Mouse (Mus musculus) B cell, adult 67 days (primary cell): ENCODE data around the gene Palb2. TPM values are rescaled to one million over a fixed set of nuclear protein-coding genes. Genes with fewer than 3 reads are reported as not detected.

Experiments used
- total RNA-seq, 2 experiments: library from RNA; stranded (reverse); gene quantifications; 4 replicates each; pipeline ENCODE4 v1.2.4; 2023

The Palb2 gene
- total RNA-seq, result 1 to 10 TPM; 8.9 to 9.7 TPM

GRCm38 (mm10) chr7:122132497-122133337 is at the start of gene Palb2, which contains the start of gene Dctn5:
Gene Palb2 (minus strand): TSS chr7:122132985.
Gene Dctn5 (plus strand): TSS chr7:122133041.

GRCm38 (mm10) chr7:122158915-122159902 is 26.4 kb upstream of the Palb2 start, which contains the start of gene Plk1:
Gene Plk1 (plus strand): TSS chr7:122159439.

GRCm38 (mm10) chr7:122101747-122102244 is 31.0 kb downstream of the Palb2 start, which contains the start of gene Ndufab1:
Gene Ndufab1 (minus strand): TSS chr7:122101886.

GRCm38 (mm10) chr7:122066945-122067516 is 65.8 kb downstream of the Palb2 start, which contains the start of the genes Ubfd1 and Ears2:
Gene Ubfd1 (plus strand): TSS chr7:122067175.
Gene Ears2 (minus strand): TSS chr7:122067263.

Other genes starting within 250 kb of the Palb2 start
- 10 to 100 TPM; 14.7 to 14.9 TPM for gene Cog7, start 151.3 kb downstream of the Palb2 start, total RNA-seq
- 100 to 1,000 TPM; 366 to 392 TPM for gene Gga2, start 111.8 kb downstream of the Palb2 start, total RNA-seq
- gene Ubfd1, start 65.8 kb downstream of the Palb2 start, total RNA-seq, result 10 to 100 TPM; 44.9 to 49.4 TPM
- gene Ears2, start 65.7 kb downstream of the Palb2 start, total RNA-seq, result 10 to 100 TPM; 17.4 to 19.4 TPM
- gene Ndufab1, start 31.1 kb downstream of the Palb2 start, total RNA-seq, result 10 to 100 TPM; 60.5 to 80.7 TPM
- 10 to 100 TPM; 76.0 to 84.1 TPM for gene Dctn5, start 56 bp upstream of the Palb2 start, total RNA-seq
- 1 to 10 TPM; 4.5 to 4.7 TPM for gene Plk1, start 26.5 kb upstream of the Palb2 start, total RNA-seq
- gene Ern2, start 53.2 kb upstream of the Palb2 start, total RNA-seq, result not detected
- gene Chp2, start 86.5 kb upstream of the Palb2 start, total RNA-seq, result not detected
- gene Prkcb, start 155.8 kb upstream of the Palb2 start, total RNA-seq, result 100 to 1,000 TPM; 579 to 593 TPM